Mouse (Mus musculus): ENCODE data around the gene Mamld1.
"Not testable (repeated sequence)": the region's sequence is repeated elsewhere in the genome, so short reads cannot be mapped to it uniquely, and the experiment has no call there.

The Mamld1 gene

GRCm38 (mm10) chrX:71049864-71050576 lies at the start of gene Mamld1:
Mamld1 (plus strand) TSS chrX:71050256.
- peak; percentile 2 for DNase-seq (ENCODE audit: low read depth)

GRCm38 (mm10) chrX:71024718-71025117 lies 25.3 kb upstream of the Mamld1 start:
- DNase-seq (ENCODE audit: low read depth) = no peak

- DNase-seq (ENCODE audit: low read depth) = no peak
Measured at GRCm38 (mm10) chrX:71028007-71028406, 22.0 kb upstream of the Mamld1 start.

- DNase-seq (ENCODE audit: low read depth) = not testable (repeated sequence)
Measured at GRCm38 (mm10) chrX:71028976-71029375, 21.1 kb upstream of the Mamld1 start.

GRCm38 (mm10) chrX:71050677-71051311 lies 738 bp downstream of the Mamld1 start:
- no peak for DNase-seq (ENCODE audit: low read depth)

GRCm38 (mm10) chrX:71051361-71052114 lies 1.5 kb downstream of the Mamld1 start:
- DNase-seq (ENCODE audit: low read depth) = no peak

GRCm38 (mm10) chrX:71052115-71052478 lies 2.0 kb downstream of the Mamld1 start:
- DNase-seq (ENCODE audit: low read depth) = no peak

- DNase-seq (ENCODE audit: low read depth) = no peak
Measured at GRCm38 (mm10) chrX:71052481-71053216, 2.6 kb downstream of the Mamld1 start.

GRCm38 (mm10) chrX:71053246-71053645 lies 3.2 kb downstream of the Mamld1 start:
- DNase-seq (ENCODE audit: low read depth) = no peak

GRCm38 (mm10) chrX:71056968-71057367 lies 6.9 kb downstream of the Mamld1 start:
- no peak for DNase-seq (ENCODE audit: low read depth)

GRCm38 (mm10) chrX:71085092-71085807 lies 35.2 kb downstream of the Mamld1 start:
- no peak for DNase-seq (ENCODE audit: low read depth)

- peak; percentile 2 for DNase-seq (ENCODE audit: low read depth)
Measured at GRCm38 (mm10) chrX:71087370-71088079, 37.5 kb downstream of the Mamld1 start.

GRCm38 (mm10) chrX:71088080-71088414 lies 38.0 kb downstream of the Mamld1 start:
- no peak for DNase-seq (ENCODE audit: low read depth)

- no peak for DNase-seq (ENCODE audit: low read depth)
Measured at GRCm38 (mm10) chrX:71105820-71106219, 55.8 kb downstream of the Mamld1 start.

- no peak for DNase-seq (ENCODE audit: low read depth)
Measured at GRCm38 (mm10) chrX:71106392-71106791, 56.3 kb downstream of the Mamld1 start.

GRCm38 (mm10) chrX:71108056-71108735 lies 58.1 kb downstream of the Mamld1 start:
- no peak for DNase-seq (ENCODE audit: low read depth)

- no peak for DNase-seq (ENCODE audit: low read depth)
Measured at GRCm38 (mm10) chrX:71110333-71110732, 60.3 kb downstream of the Mamld1 start.

- DNase-seq (ENCODE audit: low read depth) = no peak
Measured at GRCm38 (mm10) chrX:71122359-71123293, 72.6 kb downstream of the Mamld1 start.

- DNase-seq (ENCODE audit: low read depth) = no peak
Measured at GRCm38 (mm10) chrX:71125013-71125412, 75.0 kb downstream of the Mamld1 start.

Data from NIH3T3 (cell line).